Mouse (Mus musculus) retina, embryonic 14.5 days (tissue): ENCODE data around the gene Git2.

ENCODE experiments used
- DNase-seq: peaks from one replicate; pipeline ENCODE4 v3.0.0-alpha.2; 2015; ENCODE audit warnings: low spot score

The Git2 gene

GRCm38 (mm10) chr5:114686726-114687210 is 88.5 kb downstream of the Git2 start:
- DNase-seq = no peak

GRCm38 (mm10) chr5:114685986-114686385 is 89.3 kb downstream of the Git2 start:
- no peak for DNase-seq

- DNase-seq = no peak
Measured at GRCm38 (mm10) chr5:114681717-114682116, 93.6 kb downstream of the Git2 start.

- no peak for DNase-seq
Measured at GRCm38 (mm10) chr5:114680676-114681285, 94.5 kb downstream of the Git2 start.

- no peak for DNase-seq
Measured at GRCm38 (mm10) chr5:114679841-114680591, 95.3 kb downstream of the Git2 start.
